Mouse (Mus musculus) bone marrow, adult 2 months (tissue): ENCODE measurements around the gene Tsc2. TPM values are rescaled to one million over a fixed set of nuclear protein-coding genes. Genes with fewer than 3 reads are reported as not detected.

Experiments used
- H3K27ac ChIP-seq: fragments of 200-500 bp; 2 replicates; pipeline ENCODE4 v1.5.1; 2012; ENCODE audit warnings: low read depth, mild to moderate bottlenecking, control low read depth, inconsistent platforms, low read length; ENCODE audit not compliant: control insufficient read depth, poor library complexity, insufficient read depth
- H3K4me1 ChIP-seq: fragments of 200-500 bp; 2 replicates; pipeline ENCODE4 v1.6.1; 2011; ENCODE audit warnings: low read length; ENCODE audit not compliant: control insufficient read depth, insufficient read depth
- H3K4me3 ChIP-seq: fragments of 200-500 bp; replicated peaks from 2 replicates; pipeline ENCODE3; 2011; ENCODE audit warnings: mild to moderate bottlenecking, low read depth, low read length, control low read depth; ENCODE audit not compliant: control insufficient read depth
- CTCF ChIP-seq: fragments of 200-500 bp; IDR thresholded peaks from 2 replicates; pipeline ENCODE4 v1.5.1; 2011; ENCODE audit warnings: low read length, control low read depth; ENCODE audit not compliant: control insufficient read depth, insufficient read depth
- POLR2A ChIP-seq: fragments of 200-500 bp; IDR thresholded peaks from 2 replicates; pipeline ENCODE4 v1.6.1; 2011; ENCODE audit warnings: low read depth, mild to moderate bottlenecking, control low read depth, low read length, borderline replicate concordance; ENCODE audit not compliant: control insufficient read depth
- WGBS: fragments of 180-500 bp; shearing (Covaris S2); methylation state at CpG from one replicate; pipeline ENCODE4 v1.1.7; 2018; 5-methylcytosine and 5-hydroxymethylcytosine counted together
- polyA plus RNA-seq: library from polyadenylated mRNA; stranded (reverse); fragments of >200 nt; gene quantifications from 2 replicates; pipeline ENCODE4 v1.2.4, GENCODE M21; 2011; ENCODE audit warnings: low replicate concordance; ENCODE audit not compliant: missing spikeins, insufficient read depth, insufficient read length

Gene Tsc2
- polyA plus RNA-seq, 1 experiment: 92.1 TPM

- Histone ChIP-seq H3K4me3 (no peak overlapping the region), H3K27ac (no peak overlapping the region), H3K4me1 (peaks cover 5% of the 10 kb centered on the region)
- TF ChIP-seq CTCF (no peak), POLR2A (no peak)
- WGBS: 73% methylated on average over 5 of the region's 5 CpGs
These were observed 4.5 kb upstream of the Tsc2 start for GRCm38 (mm10) chr17:24636781-24637481.

GRCm38 (mm10) chr17:24635694-24636093 is 3.3 kb upstream of the Tsc2 start:
- TF ChIP-seq CTCF (no peak), POLR2A (no peak)
- Histone ChIP-seq H3K4me1 (peaks cover 7% of the 10 kb centered on the region), H3K4me3 (no peak overlapping the region), H3K27ac (no peak overlapping the region)
- WGBS: 88% methylated on average over 5 of the region's 5 CpGs

- Histone ChIP-seq H3K4me1 (peaks cover 7% of the 10 kb centered on the region), H3K27ac (no peak overlapping the region), H3K4me3 (no peak overlapping the region)
- 43% methylated on average over 4 of the region's 4 CpGs for WGBS
- TF ChIP-seq POLR2A (no peak), CTCF (no peak)
These were observed 2.6 kb upstream of the Tsc2 start for GRCm38 (mm10) chr17:24635024-24635423.

GRCm38 (mm10) chr17:24633831-24634230 is 1.4 kb upstream of the Tsc2 start:
- H3K27ac ChIP-seq: no peak overlapping the region
- peaks cover 7% of the 10 kb centered on the region for H3K4me1 ChIP-seq
- WGBS: 64% methylated on average over 11 of the region's 11 CpGs
- no peak for TF ChIP-seq CTCF
- no peak for TF ChIP-seq POLR2A
- no peak overlapping the region for H3K4me3 ChIP-seq

- H3K4me1 ChIP-seq: peaks cover 7% of the 10 kb centered on the region
- H3K27ac ChIP-seq: peak overlapping the region; percentile 53
- peak overlapping the region; percentile 96 for H3K4me3 ChIP-seq
- TF ChIP-seq CTCF: no peak
- no peak for TF ChIP-seq POLR2A
- 11% methylated on average over 22 of the region's 22 CpGs for WGBS
These were observed 501 bp upstream of the Tsc2 start for GRCm38 (mm10) chr17:24632813-24633449.

- WGBS: 93% methylated on average over 14 of the region's 14 CpGs
- Histone ChIP-seq H3K4me3 (no peak overlapping the region), H3K27ac (no peak overlapping the region), H3K4me1 (peaks cover 7% of the 10 kb centered on the region)
- TF ChIP-seq POLR2A (no peak), CTCF (no peak)
These were observed 2.4 kb downstream of the Tsc2 start for GRCm38 (mm10) chr17:24630072-24630471.

GRCm38 (mm10) chr17:24628646-24629045 is 3.8 kb downstream of the Tsc2 start:
- H3K4me3 ChIP-seq: no peak overlapping the region
- peak; percentile 92 for TF ChIP-seq CTCF
- TF ChIP-seq POLR2A: no peak
- 28% methylated on average over 5 of the region's 5 CpGs for WGBS
- peaks cover 7% of the 10 kb centered on the region for H3K4me1 ChIP-seq
- no peak overlapping the region for H3K27ac ChIP-seq

- Histone ChIP-seq H3K4me3 (no peak overlapping the region), H3K27ac (no peak overlapping the region), H3K4me1 (no peaks in the 10 kb centered on the region; the same call in 1 of the 2 replicates)
- 75% methylated on average over 8 of the region's 8 CpGs for WGBS
- TF ChIP-seq POLR2A (no peak), CTCF (no peak)
These were observed 7.0 kb downstream of the Tsc2 start for GRCm38 (mm10) chr17:24625472-24625871.
